Mouse (Mus musculus): ENCODE measurements around the gene Serpinb3b.
"Not testable (repeated sequence)": the region's sequence is repeated elsewhere in the genome, so short reads cannot be mapped to it uniquely, and the experiment has no call there.

The Serpinb3b gene

GRCm38 (mm10) chr1:107278261-107278660 lies at the start of gene Serpinb3b, which contains the start of gene Serpinb3c:
Serpinb3b (minus strand) TSS chr1:107278361.
Serpinb3c (minus strand) TSS chr1:107278371.
- not testable (repeated sequence) for DNase-seq (ENCODE audit: low read depth, low spot score)

GRCm38 (mm10) chr1:107243170-107243569 lies 35.0 kb downstream of the Serpinb3b start:
- not testable (repeated sequence) for DNase-seq (ENCODE audit: low read depth, low spot score)

GRCm38 (mm10) chr1:107217276-107217675 lies 60.9 kb downstream of the Serpinb3b start:
- not testable (repeated sequence) for DNase-seq (ENCODE audit: low read depth, low spot score)

- not testable (repeated sequence) for DNase-seq (ENCODE audit: low read depth, low spot score)
Measured at GRCm38 (mm10) chr1:107127453-107127852, 150.7 kb downstream of the Serpinb3b start.

Measured in retina, adult 2 months (tissue).